Mouse (Mus musculus) CH12.LX (cell line): ENCODE results near the gene Il17a.

ENCODE experiments used
- EP300 ChIP-seq: IDR thresholded peaks from 2 replicates; pipeline ENCODE4 v1.6.1; 2011; ENCODE audit warnings: low read length, improper control_type of control experiment
- POLR2A ChIP-seq: IDR thresholded peaks from 2 replicates; pipeline ENCODE4 v1.6.1; 2011; ENCODE audit warnings: low read depth, mild to moderate bottlenecking, improper control_type of control experiment, low read length
- TCF12 ChIP-seq: IDR thresholded peaks from 2 replicates; pipeline ENCODE4 v1.6.1; 2014; ENCODE audit warnings: low read depth, mild to moderate bottlenecking, inconsistent platforms, low read length, improper control_type of control experiment
- ZC3H11A ChIP-seq: IDR thresholded peaks from 2 replicates; pipeline ENCODE4 v1.6.1; 2012; ENCODE audit warnings: low read depth, mild to moderate bottlenecking, inconsistent platforms, low read length, improper control_type of control experiment

- no peak for TF ChIP-seq ZC3H11A
- TF ChIP-seq TCF12 = no peak
- no peak for TF ChIP-seq EP300
- no peak for TF ChIP-seq POLR2A
Observed at GRCm38 (mm10) chr1:20684403-20684802, 46.3 kb upstream of the Il17a start.
